Mouse (Mus musculus): ENCODE results near the gene Gid8.

Gid8 gene

DNA sequence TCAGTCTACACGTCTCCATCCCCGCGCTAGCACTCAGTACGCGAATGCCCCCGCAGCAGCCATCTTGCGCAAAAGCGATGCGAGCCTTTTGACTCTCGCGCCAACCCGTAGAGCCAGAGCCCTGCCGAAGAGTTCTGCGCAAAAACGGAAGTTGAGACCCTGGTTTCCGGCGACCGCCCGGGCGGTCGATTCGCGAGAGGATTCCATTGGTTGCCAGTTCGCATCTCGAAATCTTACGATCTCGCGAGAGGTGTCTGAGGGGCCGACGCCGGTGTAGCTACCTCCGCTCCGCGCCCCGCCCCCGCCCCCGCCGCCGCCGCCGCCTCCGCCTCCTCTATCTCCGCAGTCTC lies at the start of gene Gid8, which contains the start of gene Dido1:
TSS of gene Gid8 (plus strand) at position 195 of the 350 bp plus-strand sequence.
TSS of gene Dido1 (minus strand) at position 77 of the 350 bp plus-strand sequence.
- DNase-seq: peak; percentile 95

GRCm38 (mm10) chr2:180660521-180660920 lies 49.4 kb upstream of the Gid8 start:
- no peak for DNase-seq

- DNase-seq: no peak
These were observed 47.9 kb upstream of the Gid8 start for GRCm38 (mm10) chr2:180662008-180662407.

GRCm38 (mm10) chr2:180676706-180677105 lies 33.2 kb upstream of the Gid8 start:
- DNase-seq: no peak

DNA sequence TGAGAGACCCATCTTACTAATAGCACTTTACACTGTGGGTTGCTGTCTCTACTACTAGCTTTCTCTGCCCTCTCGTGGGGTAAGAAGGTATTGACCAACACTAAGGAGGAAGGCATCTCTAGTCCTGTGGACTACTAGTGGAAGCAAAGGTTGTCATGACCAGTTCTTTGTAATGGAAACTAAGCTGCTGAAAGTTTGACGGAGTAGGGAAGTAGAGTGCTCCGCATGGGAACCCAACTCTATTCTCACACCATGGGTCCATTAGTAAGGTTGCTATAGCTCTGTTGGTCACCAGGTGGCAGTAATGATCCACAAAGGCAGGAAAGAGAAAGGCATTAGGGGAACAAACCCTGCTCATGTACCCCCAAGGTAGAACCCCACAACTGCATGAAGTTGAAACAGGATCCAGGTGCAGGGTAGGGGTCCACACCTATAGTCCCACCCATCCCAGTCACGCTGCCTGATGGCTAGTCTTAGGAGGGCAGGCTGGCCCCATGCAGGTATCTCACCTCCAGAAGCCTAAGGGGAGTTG lies 31.2 kb upstream of the Gid8 start:
- peak; percentile 70 for DNase-seq

- no peak for DNase-seq
These were observed 28.7 kb upstream of the Gid8 start for GRCm38 (mm10) chr2:180681225-180681624.

DNA sequence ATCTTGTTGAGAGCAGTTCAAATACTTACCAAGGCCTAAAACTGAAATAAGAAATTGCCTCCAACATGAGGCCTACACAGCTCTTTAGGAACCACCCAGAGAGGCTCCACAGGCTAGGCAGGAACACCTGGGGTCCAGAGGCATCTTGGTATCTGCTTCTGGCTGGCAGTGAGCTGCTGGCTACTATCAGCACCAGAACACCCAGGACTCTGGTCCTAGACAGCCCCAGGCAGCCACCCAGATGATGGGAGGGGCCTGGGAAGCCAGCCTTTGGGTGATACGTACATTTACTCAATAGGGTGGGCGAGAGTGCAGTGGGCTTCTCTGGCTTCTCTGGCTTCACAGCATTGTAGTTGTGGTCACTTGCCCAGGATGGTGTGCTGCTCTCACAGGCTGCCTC lies 26.4 kb upstream of the Gid8 start:
- DNase-seq: no peak

GRCm38 (mm10) chr2:180684031-180684430 lies 25.9 kb upstream of the Gid8 start:
- no peak for DNase-seq

DNA sequence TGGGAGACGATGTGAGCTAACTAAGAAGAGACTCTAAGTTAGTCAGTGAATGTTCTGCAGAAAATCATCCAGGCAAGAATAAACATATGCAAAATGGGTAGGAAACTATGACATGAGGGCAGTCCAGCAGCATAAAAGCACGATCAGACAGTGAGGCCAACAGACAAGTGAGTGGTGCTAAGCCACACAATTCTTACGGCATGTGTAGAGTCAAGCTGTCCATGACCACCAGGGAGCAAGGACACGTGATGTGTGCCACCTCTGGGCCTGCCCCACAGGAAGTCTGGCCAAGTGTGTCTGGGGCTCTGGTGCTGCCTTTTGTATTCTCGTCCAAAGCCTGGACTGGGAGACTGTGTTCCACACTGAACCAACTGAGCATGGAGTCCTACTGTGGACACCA lies 20.1 kb upstream of the Gid8 start:
- peak; percentile 42 for DNase-seq

- DNase-seq: peak; percentile 59
These were observed 17.3 kb upstream of the Gid8 start for GRCm38 (mm10) chr2:180692630-180693029.

DNA sequence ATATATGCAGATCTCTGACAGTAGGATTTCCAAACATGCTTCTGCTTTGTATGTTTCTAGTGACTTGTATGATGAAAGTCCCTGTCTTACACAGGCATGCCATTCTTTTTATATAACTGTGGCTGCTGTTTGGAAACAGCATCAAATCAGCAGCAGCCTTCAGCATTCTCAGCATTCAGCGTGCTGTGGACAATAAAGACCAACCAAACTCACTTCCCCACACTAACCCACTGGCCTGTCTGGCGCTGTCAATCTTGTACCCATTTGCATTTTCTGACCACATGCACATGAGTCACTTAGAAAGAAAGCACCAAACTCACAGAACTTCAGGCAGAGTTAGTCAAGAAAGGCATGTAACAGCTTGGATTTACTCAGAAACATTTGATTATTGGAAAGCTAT lies 14.7 kb upstream of the Gid8 start:
- no peak for DNase-seq

GRCm38 (mm10) chr2:180700457-180700856 lies 9.5 kb upstream of the Gid8 start:
- DNase-seq: no peak

DNA sequence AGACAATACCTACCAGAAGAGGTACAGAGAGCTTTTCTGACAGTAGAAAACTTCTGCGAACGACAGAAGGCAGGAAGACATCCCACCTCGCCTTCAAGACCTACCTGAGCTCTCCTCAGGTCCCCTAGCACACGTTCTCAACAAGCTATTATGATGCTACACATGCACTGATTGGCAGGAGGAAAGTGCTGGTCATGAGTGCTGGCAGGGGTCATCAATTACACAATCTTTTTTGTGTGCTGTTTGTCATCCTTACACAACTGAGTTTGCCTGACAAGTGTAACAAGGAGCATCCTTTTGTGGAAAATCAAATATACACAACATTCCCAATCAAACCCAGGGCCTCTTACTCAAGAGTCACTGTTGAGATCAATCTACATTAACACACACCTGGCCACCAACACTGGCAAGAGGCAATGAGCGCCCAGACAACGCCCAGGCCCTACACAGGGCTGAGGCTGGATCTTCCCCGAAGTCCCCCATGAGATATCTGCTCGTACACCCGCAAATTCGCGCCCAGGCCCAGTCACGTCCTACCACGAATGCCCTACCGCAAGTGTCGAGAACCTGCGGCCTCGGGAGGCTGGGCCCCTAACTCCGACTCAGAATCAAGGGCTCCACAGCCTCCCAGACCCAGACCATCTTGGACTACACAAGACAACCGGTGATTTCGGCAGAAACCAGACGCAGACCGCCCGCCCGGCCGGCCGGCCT lies 8.7 kb upstream of the Gid8 start:
- no peak for DNase-seq

DNA sequence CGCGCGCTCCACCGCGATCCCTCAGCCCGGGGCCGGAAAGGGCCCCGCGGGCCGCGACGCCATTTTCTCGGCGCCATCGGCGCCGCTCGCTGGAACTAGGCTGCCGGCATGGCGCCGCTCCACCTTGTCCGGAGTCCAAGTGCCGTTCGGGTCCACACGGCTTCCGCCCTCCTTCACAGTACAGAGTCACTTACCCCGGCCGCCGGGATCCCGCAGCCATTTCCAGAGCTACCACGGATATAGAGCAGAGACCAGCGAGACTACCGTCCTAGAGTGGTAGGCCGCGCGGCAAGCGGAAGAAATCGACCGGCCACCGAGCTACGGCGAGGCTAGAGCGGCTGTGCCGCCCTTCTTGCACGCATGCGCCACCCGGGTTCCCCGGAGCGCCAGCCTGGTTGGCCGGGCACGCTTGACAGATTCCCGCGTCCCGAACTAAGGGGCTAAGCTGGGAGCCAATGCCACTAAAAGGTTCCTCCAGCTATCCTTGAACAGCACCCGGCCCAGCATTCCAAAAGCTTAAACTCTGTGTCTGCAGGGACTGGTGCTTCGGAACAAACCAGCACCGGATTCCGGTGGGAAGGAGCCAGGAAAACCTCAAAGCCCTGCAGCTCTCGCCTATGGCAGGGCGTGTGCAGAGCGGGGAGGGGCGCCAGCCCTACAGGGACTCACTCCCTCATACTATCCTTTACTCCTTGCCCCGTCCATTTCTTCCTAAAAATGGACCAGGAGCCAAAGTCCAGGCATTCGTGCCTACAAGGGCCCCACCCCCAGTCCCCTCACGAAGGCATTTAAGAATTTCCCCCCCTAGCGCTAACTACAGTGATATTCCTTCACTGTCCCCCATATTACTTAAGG lies 7.9 kb upstream of the Gid8 start:
- DNase-seq: peak; percentile 91

DNA sequence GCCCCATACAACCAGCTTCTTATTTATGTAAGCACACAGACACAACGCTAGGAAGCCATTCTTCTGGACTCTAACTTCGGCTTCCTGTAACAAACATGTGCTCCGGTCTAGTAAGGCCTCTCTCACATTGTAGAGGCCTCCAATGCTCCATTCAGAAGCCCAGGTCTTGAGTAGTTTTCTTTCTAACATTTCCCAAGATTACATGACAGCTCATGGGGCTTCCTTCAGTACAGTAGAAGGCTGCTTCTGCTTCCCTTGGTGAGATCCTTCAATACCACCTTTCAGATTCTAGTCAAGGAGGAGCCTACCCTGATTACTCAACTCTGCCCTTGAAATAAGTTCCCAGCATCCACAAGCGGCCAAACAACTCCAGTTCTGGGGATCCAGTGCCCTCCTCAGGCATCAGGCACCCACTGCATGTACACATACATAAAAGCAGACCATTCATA lies 7.2 kb upstream of the Gid8 start:
- no peak for DNase-seq

DNA sequence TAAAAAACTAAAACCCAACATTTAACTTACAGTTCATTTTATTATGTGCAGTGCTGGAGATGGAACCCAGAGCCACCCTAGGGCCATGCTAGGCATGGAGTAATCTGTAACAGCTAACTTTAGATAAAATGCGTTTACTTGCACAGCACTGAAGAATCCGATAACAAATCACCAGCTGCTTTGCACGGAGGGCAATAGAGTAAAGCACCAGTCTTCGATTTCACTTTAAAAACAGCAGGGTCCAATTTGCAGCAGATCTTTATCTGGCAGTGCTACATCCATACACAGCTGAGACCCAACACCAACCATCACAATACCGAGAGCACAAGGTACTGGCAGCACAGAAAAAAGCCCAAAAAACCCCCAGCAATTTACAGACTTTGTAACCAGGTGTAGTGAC lies 6.7 kb upstream of the Gid8 start:
- DNase-seq: no peak

DNA sequence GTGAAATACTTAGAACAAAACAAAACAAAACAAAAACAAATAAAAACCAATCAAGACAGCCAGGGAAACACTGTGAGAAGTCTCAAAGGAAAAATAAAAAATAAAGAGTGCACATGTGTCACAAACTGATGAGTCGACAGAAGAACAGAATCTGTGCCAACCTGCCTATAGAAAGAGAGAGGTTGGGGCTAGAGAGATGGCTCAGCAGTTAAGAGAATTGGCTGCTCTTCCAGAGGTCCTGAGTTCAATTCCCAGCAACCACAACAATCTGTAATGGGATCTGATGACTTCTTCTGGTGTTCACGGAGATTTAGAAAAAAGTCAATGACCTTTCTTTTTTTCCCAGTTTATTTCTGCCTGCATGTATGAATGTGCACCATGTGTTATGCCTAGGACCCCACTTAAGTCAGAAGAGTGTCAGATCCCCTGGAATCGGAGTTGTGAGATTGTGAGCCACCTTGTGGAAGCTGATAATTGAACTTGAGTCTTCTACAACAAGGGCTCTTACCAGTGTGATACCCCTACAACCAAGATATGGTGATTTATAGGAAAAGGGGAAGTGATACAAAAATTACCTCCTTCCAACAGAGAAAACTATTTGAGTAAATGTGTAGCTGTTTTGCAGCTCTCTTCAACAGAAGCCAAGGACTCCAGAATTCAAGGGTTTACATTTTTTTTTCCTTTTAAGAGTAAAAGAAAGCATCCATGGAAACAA lies 6.1 kb upstream of the Gid8 start:
- no peak for DNase-seq

DNA sequence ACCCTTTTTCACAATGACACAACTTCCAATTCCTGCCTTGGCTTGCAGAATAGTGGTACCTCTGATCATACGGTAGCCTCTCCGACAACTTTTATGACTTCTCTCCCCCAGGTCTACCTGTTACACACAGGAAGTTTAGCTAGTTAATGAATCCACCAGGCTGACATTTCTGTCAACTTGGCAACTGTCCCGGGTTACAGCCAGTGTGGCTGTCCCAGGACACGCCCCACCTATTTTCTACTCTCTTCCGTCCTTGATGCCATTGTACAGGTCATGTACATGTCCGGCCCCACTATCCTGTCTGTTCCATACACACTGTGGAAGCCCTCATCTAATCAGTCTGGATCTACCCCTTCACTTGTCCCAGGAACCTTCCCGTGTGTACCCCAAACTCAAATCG lies 5.3 kb upstream of the Gid8 start:
- DNase-seq: no peak

- DNase-seq: no peak
These were observed 4.9 kb upstream of the Gid8 start for GRCm38 (mm10) chr2:180705066-180705465.

- no peak for DNase-seq
These were observed 3.9 kb upstream of the Gid8 start for GRCm38 (mm10) chr2:180705975-180706374.

DNA sequence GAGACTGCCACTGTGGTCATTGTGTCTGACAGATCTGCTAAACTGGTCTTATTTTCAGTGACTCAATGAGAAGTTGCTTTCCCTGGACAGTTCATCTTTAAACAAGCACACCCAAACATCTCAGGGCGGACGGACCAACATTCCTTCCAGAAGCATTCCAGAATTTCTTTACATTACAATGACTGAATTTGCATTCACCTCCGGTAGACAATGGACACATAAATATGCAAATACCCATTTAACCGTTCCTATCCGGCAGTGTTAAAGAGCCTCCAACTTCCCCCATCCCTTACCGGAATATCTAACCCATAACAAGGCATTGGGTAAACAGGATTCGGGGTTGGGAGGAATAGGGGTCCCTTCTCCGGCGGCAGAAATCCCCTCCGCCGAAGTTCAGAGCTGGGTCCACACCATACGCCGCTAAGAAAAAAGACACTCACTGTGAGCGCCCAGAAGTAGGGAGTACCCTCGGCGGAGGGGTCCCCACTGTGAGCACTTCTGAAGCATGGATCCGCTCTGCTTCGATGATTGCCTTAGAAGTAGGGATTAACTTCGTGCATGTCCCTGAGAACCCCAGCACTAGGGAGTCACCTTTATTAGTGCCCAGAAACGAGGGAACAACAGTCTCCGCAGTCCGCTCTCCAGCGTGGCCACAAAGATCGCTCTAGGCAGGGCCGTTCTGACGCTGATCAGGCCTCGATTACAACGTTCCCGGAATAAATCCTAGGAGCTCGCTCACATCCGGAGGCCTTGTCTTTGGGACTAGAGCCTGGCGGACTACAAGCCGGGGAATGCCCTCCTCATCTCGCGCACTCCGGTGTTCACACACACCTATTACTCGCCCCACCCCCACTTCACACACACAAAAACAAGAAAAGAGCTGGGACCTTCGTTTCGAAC lies 644 bp upstream of the Gid8 start:
- DNase-seq: no peak

Data from layer of hippocampus, adult 9-11 months (tissue).